Mouse (Mus musculus): ENCODE measurements at regions not wholly inside any gene's neighbourhood (a gene's known extent, or its start where the extent isn't known, plus 50 kb on each side); places are given as distances from the start of the nearest gene placed in this dataset.
"Not testable (repeated sequence)": the region's sequence is repeated elsewhere in the genome, so short reads cannot be mapped to it uniquely, and the experiment has no call there.

DNA sequence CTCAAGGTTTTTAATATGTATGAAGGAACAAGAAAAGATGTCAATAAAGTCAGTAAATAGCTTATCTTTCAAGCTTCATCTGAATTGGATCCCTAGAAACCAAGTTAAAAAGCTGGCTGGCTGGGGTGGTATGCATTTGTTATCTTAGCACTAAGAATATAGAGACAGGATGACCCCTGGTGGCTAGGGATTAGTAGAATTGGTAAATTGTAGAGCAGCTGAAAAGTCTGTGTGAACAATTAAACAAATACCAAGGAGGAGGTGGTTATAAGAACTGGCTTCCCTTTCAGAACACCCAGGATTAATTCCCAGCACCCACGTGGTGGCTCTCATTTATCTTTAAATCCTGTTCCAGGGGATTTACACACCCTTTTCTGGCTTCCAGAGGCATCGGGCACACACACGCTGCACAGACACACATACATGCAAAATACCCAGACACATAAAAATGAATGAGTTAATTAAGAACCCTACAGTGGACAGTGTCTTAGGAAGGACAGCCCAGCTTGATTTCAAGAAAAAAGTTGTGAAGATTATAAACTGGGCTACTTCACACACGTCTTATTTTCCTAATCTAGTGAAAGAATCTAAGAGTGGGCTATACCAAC, 170.5 kb downstream of the Pdzph1 start:
- H3K4me1 ChIP-seq = no peaks in the 10 kb centered on the region
- ATAC-seq (replicated peaks) = 0 out of 2 replicates have a peak, but pooled peaks have one; percentile 55

DNA sequence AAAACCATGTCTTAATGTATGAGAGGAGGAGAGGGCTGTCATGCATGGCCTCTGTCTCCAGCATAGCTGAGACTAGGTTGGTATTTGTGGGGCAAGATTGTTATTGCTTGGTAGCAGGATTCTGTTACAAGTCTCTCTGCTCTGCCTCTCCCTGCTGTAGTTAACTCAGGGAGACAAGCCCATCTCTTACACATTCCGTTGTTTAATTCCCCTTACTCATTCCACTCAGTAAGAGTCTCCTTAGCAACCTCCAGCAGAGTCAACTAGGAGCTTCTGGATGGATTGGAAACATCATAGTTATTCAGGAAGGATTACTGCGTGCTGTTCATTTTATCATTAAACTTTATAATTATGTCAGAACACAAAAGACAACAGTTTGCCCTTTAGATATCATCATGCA, 171.8 kb downstream of the Pdzph1 start:
- Histone ChIP-seq H3K4me1 (no peaks in the 10 kb centered on the region), H3K27ac (replicated peaks) (no peak overlapping the region), H3K4me3 (no peak overlapping the region), H3K4me2 (replicated peaks) (no peak overlapping the region), H3K9me3 (no peaks in the 10 kb centered on the region), H3K27me3 (no peaks in the 10 kb centered on the region), H3K36me3 (no peaks in the 10 kb centered on the region), H3K9ac (replicated peaks) (no peak overlapping the region)
- ATAC-seq (replicated peaks) = no peak
- 43% methylated on average over 2 of the region's 2 CpGs for WGBS

More for the DNA sequence above, 170.5 kb downstream of the Pdzph1 start:
- H3K9ac ChIP-seq (replicated peaks) = no peak overlapping the region
- 22% methylated on average over 4 of the region's 4 CpGs for WGBS
- H3K4me3 ChIP-seq = no peak overlapping the region
- no peaks in the 10 kb centered on the region for H3K27me3 ChIP-seq
- H3K36me3 ChIP-seq = no peaks in the 10 kb centered on the region
- no peak overlapping the region for H3K4me2 ChIP-seq (replicated peaks)
- H3K27ac ChIP-seq (replicated peaks) = no peak overlapping the region
- H3K9me3 ChIP-seq = no peaks in the 10 kb centered on the region

DNA sequence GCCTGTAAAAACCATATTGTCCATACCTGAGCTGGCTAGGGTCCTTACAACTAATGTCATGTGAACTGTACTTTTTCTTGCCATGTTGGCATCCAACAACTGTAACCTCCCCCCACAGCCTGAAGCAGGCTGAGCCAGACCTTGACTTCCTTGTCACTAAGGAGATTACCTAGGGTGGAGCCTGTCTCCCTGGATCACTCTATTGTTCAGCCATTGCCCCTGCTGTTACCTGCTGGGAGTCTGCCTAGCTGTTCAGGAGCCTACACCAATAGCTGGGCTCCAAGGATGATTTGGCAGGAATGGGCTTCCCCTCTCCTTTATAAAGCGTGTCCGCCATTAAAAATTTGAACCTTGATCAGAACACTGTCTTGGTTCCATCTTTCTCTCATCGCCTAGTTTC, 215.7 kb downstream of the Pdzph1 start:
- not testable (repeated sequence) for H3K27ac ChIP-seq (replicated peaks); H3K27me3 ChIP-seq; H3K4me2 ChIP-seq (replicated peaks); H3K4me1 ChIP-seq; H3K36me3 ChIP-seq; ATAC-seq (replicated peaks); H3K4me3 ChIP-seq; H3K9ac ChIP-seq (replicated peaks); H3K9me3 ChIP-seq
- 63% methylated on average over 3 of the region's 3 CpGs for WGBS

DNA sequence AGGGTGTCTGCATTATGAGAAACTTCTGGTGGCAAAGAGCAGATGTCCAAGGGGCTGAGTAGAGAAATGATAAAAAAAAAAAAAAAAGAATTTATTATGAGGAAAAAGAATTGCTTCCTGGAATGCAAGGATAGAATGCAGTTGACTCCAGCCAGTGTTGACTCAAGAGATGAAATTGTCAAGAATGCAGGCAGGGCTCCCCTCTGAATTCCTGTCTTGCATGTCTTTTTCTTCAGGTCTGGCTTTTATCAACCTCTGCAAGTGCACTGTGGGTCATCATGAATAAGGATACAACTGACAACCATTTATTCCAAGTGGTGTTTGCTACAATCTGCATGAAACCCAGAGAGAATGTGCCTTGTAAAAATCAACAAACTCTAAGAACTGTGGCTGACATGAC, 217.6 kb downstream of the Pdzph1 start:
- Histone ChIP-seq H3K4me1 (no peaks in the 10 kb centered on the region), H3K4me2 (replicated peaks) (no peak overlapping the region), H3K36me3 (no peaks in the 10 kb centered on the region), H3K27me3 (no peaks in the 10 kb centered on the region), H3K9me3 (no peaks in the 10 kb centered on the region), H3K4me3 (no peak overlapping the region), H3K9ac (replicated peaks) (no peak overlapping the region), H3K27ac (replicated peaks) (no peak overlapping the region)
- ATAC-seq (replicated peaks) = no peak

DNA sequence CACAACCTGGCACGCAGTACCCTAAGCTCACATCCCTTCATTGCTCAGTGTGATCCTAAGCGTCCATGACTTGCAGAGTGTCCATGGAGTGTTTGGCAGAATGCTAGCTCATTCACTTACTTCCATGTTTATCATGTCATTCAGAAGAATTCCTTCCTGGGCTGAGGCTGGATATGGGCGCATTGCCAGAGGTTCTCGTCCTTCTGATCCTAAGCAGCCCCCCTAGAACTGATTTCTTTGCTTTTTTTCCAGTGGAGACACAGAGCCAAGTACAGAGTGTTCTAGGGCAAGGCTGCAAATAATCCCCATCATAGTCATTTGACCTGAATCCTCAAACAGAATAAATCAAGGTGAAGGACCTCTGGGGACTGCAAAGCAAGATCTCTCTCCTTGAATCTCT, 226.0 kb downstream of the Pdzph1 start:
- Histone ChIP-seq H3K4me2 (replicated peaks) (no peak overlapping the region), H3K36me3 (no peaks in the 10 kb centered on the region), H3K9me3 (no peaks in the 10 kb centered on the region), H3K4me3 (no peak overlapping the region), H3K4me1 (no peaks in the 10 kb centered on the region), H3K27ac (replicated peaks) (no peak overlapping the region), H3K9ac (replicated peaks) (no peak overlapping the region), H3K27me3 (no peaks in the 10 kb centered on the region)
- ATAC-seq (replicated peaks) = no peak
- WGBS = 86% methylated on average over 4 of the region's 4 CpGs

DNA sequence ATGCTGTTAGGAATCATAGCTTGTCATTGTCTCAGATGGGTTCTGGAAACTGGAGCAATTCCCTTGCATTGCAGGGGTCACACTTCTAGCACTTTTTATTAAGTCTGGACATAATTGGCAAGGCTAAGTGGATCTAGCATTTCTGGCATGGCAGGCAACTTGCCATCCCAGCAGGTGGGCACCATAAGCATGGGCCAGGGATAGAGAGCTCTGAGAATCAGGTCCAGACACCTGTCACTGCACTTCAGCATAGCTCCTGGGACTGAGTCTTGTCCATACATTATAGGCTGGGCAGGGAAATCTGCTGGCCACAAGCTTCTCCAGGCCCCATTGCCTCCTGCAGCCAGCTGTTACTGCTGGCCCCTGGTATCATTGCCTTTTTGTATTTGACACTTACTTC, 242.2 kb downstream of the Pdzph1 start:
- no peak overlapping the region for H3K4me2 ChIP-seq (replicated peaks)
- H3K27me3 ChIP-seq = no peaks in the 10 kb centered on the region
- 0 out of 2 replicates have a peak, but pooled peaks have one; percentile 43 for ATAC-seq (replicated peaks)
- no peaks in the 10 kb centered on the region for H3K36me3 ChIP-seq
- H3K9me3 ChIP-seq = no peaks in the 10 kb centered on the region
- H3K4me1 ChIP-seq = peaks cover 5% of the 10 kb centered on the region; the same call in 1 of the 2 replicates
- H3K4me3 ChIP-seq = no peak overlapping the region
- H3K9ac ChIP-seq (replicated peaks) = no peak overlapping the region
- H3K27ac ChIP-seq (replicated peaks) = peak overlapping the region; percentile 34; the same call in 1 of the 2 replicates

DNA sequence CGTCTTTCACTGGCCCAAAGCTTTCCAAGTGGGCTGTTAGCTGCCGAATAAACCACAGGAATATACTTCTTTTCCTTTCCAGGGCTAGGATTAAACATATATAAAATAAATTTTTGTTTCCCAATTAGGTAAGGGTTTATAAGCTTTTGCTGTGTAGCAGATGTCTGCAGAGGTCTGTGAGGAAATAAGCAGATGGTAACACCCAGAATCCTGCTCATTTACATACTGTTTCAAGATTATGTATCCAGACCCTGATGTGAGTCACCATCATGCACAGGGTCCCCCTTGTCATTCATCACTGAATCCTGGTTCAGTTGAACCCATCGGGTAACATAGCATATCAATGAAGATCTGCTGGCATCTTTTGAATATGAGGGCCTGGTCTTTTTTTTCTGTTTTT, 242.9 kb downstream of the Pdzph1 start:
- no peaks in the 10 kb centered on the region for H3K27me3 ChIP-seq
- no peaks in the 10 kb centered on the region for H3K9me3 ChIP-seq
- no peak overlapping the region for H3K4me3 ChIP-seq
- peak; percentile 70; the same call in 1 of the 2 replicates for ATAC-seq (replicated peaks)
- peaks cover 5% of the 10 kb centered on the region; the same call in 1 of the 2 replicates for H3K4me1 ChIP-seq
- WGBS = 74% methylated on average over 3 of the region's 3 CpGs
- H3K4me2 ChIP-seq (replicated peaks) = no peak overlapping the region
- peak overlapping the region; percentile 34; the same call in 1 of the 2 replicates for H3K27ac ChIP-seq (replicated peaks)
- no peak overlapping the region for H3K9ac ChIP-seq (replicated peaks)
- no peaks in the 10 kb centered on the region for H3K36me3 ChIP-seq

DNA sequence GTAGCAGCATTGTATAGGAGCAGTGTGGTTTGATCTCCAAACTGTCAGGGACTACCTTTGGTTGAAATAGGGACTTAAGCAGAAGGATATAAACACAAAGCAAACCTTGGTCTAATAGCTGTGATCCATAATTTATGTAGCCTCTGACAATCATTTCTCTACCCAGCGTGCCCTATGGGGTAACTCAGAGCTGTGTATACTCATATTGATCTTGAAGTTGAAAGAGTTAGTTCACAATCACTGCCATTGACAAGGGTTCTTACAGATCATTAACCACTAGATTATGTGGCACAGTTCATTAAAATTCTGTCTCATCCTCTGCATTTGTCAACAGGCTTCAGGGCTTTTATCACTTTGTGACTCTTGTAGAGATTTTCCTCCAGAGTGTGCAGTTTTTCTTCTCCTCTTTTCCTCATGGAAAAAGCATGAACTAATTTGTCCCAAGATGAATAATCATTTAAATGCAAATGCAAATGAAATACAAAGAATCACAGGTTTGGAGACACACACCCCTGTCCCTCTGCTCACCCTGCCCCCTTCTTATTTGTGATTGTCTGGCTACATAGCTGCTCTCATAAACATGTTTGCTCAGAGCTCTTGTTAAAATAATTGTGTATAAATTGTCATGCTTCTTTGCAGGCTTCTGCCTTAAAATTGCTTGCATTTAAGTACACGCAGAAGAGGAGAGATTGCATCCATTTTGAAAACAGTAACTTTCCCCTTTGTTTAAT, 280.3 kb downstream of the Pdzph1 start:
- Histone ChIP-seq H3K9me3 (no peaks in the 10 kb centered on the region), H3K4me1 (no peaks in the 10 kb centered on the region), H3K4me2 (replicated peaks) (no peak overlapping the region), H3K36me3 (no peaks in the 10 kb centered on the region), H3K27ac (replicated peaks) (no peak overlapping the region), H3K9ac (replicated peaks) (no peak overlapping the region), H3K27me3 (no peaks in the 10 kb centered on the region), H3K4me3 (no peak overlapping the region)
- WGBS = 41% methylated on average over 2 of the region's 2 CpGs
- ATAC-seq (replicated peaks) = no peak

DNA sequence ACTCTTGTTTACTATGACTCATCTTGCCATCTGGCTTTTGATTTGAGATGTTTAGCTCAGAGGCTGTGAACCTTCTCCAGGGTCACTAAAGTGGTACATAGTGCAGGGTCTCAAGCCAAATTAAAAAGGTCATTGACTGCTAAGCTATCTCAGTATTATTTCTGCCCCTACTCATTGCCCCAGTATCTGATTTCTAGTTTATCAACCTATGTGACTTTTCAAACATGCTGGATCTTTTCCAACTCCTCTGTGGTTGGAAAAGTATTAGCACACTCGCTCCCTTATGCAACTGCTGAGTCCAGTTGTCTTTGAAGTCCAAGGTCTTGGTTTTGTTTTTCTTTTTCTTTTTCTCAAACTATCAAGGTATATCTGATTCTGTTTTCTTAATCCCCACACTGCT, 301.0 kb downstream of the Pdzph1 start:
- WGBS = 96% methylated on average over 1 of the region's 1 CpGs
- no peak overlapping the region for H3K9ac ChIP-seq (replicated peaks)
- no peak overlapping the region for H3K4me2 ChIP-seq (replicated peaks)
- no peaks in the 10 kb centered on the region for H3K4me1 ChIP-seq
- H3K27ac ChIP-seq (replicated peaks) = no peak overlapping the region
- H3K27me3 ChIP-seq = no peaks in the 10 kb centered on the region
- no peak for ATAC-seq (replicated peaks)
- no peak overlapping the region for H3K4me3 ChIP-seq
- no peaks in the 10 kb centered on the region for H3K36me3 ChIP-seq
- no peaks in the 10 kb centered on the region for H3K9me3 ChIP-seq

DNA sequence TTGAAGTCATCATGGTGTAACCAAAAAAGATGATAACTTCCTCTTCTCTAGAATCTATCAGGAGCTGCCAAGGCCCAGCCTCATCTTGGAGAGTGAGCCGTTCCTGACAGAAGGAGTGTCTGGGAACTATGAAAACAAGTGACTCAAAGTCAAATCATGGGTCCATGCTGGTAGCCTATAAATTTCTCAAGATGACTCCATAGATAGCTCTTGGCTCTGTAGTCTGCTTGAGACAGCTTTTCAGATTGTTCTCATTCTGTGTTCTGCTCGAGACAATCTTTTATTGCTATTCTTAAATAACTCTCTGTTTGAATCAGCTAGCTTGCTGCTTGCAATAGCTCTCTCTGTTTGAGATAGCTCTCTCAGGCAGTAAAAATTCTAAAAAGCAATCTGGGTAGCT, 318.9 kb downstream of the Pdzph1 start:
- Histone ChIP-seq H3K27me3 (no peaks in the 10 kb centered on the region), H3K27ac (replicated peaks) (no peak overlapping the region), H3K4me1 (no peaks in the 10 kb centered on the region), H3K4me3 (no peak overlapping the region), H3K9me3 (no peaks in the 10 kb centered on the region), H3K9ac (replicated peaks) (no peak overlapping the region), H3K36me3 (no peaks in the 10 kb centered on the region), H3K4me2 (replicated peaks) (no peak overlapping the region)
- ATAC-seq (replicated peaks) = no peak
- WGBS = 61% methylated on average over 2 of the region's 2 CpGs

DNA sequence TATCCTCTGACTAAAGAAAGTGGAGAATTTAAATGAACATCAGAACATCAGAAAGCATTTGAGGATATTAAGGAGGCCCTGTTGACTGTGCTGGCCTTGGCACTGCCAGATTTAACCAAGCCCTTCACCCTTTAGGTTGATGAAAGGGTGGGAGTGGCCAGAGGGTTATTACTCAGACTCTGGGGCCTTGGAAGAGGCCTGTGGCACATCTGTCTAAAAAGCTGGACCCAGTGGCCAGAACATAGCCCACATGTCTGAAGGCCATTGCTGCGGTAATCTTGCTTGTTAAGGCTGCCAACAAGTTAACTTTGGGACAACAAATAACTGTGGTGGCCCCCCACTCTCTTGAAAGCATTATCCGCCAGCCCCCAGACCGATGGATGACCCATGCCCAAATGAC, 323.1 kb downstream of the Pdzph1 start:
- H3K4me2 ChIP-seq (replicated peaks) = no peak overlapping the region
- no peak overlapping the region for H3K9ac ChIP-seq (replicated peaks)
- no peak overlapping the region for H3K27ac ChIP-seq (replicated peaks)
- no peak overlapping the region for H3K4me3 ChIP-seq
- H3K36me3 ChIP-seq = no peaks in the 10 kb centered on the region
- no peak for ATAC-seq (replicated peaks)
- no peaks in the 10 kb centered on the region for H3K4me1 ChIP-seq
- 96% methylated on average over 3 of the region's 3 CpGs for WGBS
- H3K27me3 ChIP-seq = no peaks in the 10 kb centered on the region
- H3K9me3 ChIP-seq = no peaks in the 10 kb centered on the region

DNA sequence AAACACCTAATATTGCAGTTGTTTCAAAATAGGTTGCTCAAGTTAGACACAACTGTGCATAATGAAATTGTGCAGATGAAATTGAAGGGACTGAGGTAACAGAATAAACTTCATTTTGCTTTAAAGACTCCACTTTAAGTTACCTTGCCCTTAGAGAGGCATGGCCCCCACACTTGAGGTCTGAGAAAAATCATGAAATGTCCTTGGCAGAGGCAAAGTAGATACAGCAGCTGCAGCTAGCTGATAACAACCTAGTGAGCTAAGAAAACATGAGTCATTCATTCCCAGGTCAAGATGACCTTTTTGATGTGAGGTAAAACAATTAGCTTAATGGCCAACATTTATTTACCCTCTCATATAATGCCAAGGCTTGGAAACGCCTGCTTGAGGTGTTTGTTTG, 347.4 kb downstream of the Pdzph1 start:
- H3K9ac ChIP-seq (replicated peaks) = no peak overlapping the region
- H3K4me3 ChIP-seq = no peak overlapping the region
- ATAC-seq (replicated peaks) = no peak
- H3K9me3 ChIP-seq = no peaks in the 10 kb centered on the region
- no peak overlapping the region for H3K27ac ChIP-seq (replicated peaks)
- no peaks in the 10 kb centered on the region for H3K27me3 ChIP-seq
- 69% methylated on average over 1 of the region's 1 CpGs for WGBS
- no peaks in the 10 kb centered on the region for H3K4me1 ChIP-seq
- no peaks in the 10 kb centered on the region for H3K36me3 ChIP-seq
- no peak overlapping the region for H3K4me2 ChIP-seq (replicated peaks)

DNA sequence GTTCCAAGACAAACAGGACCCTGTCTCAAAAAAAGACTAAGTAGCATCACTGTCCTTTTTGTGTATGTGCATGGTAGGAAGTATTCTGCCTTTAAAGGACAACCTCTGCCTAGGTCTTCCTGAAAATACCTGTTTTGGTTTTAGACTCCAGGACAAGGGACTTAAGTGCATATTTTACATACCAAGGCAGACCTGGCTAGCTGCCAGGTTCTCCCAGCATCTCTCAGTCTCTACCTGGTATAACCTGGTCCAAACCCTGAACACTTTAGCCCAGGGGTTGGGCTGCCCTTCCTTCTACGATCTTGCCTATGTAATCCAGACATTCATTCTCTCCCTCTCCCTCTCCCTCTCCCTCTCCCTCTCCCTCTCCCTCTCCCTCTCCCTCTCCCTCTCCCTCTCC, 348.9 kb downstream of the Pdzph1 start:
- no peak for ATAC-seq (replicated peaks)
- H3K27ac ChIP-seq (replicated peaks) = no peak overlapping the region
- H3K36me3 ChIP-seq = no peaks in the 10 kb centered on the region
- no peaks in the 10 kb centered on the region for H3K9me3 ChIP-seq
- H3K9ac ChIP-seq (replicated peaks) = no peak overlapping the region
- no peak overlapping the region for H3K4me3 ChIP-seq
- H3K4me2 ChIP-seq (replicated peaks) = no peak overlapping the region
- WGBS = 86% methylated on average over 1 of the region's 1 CpGs
- H3K4me1 ChIP-seq = no peaks in the 10 kb centered on the region
- H3K27me3 ChIP-seq = no peaks in the 10 kb centered on the region

All from forebrain, embryonic 15.5 days (tissue).